Mouse (Mus musculus): ENCODE measurements around the gene Gm42906.
A peak's percentile ranks its signal among the peaks of the same experiment; 100 is the strongest.

Gm42906 gene

GRCm38 (mm10) chr5:151393821-151394662 is 33.9 kb downstream of the Gm42906 start:
- no peak for DNase-seq

GRCm38 (mm10) chr5:151389827-151390226 is 38.1 kb downstream of the Gm42906 start:
- DNase-seq: no peak

- no peak for DNase-seq
These were observed 48.1 kb downstream of the Gm42906 start for GRCm38 (mm10) chr5:151379896-151380295.

GRCm38 (mm10) chr5:151379210-151379609 is 48.8 kb downstream of the Gm42906 start:
- DNase-seq: no peak

- no peak for DNase-seq
These were observed 51.0 kb downstream of the Gm42906 start for GRCm38 (mm10) chr5:151376931-151377330.

- no peak for DNase-seq
These were observed 53.1 kb downstream of the Gm42906 start for GRCm38 (mm10) chr5:151374825-151375224.

GRCm38 (mm10) chr5:151371130-151371529 is 56.8 kb downstream of the Gm42906 start:
- DNase-seq: no peak

- no peak for DNase-seq
These were observed 58.6 kb downstream of the Gm42906 start for GRCm38 (mm10) chr5:151369306-151369721.

- DNase-seq: peak; percentile 100
These were observed 59.4 kb downstream of the Gm42906 start for GRCm38 (mm10) chr5:151368395-151369190.

- DNase-seq: no peak
These were observed 60.0 kb downstream of the Gm42906 start for GRCm38 (mm10) chr5:151367881-151368394.

- DNase-seq: no peak
These were observed 60.6 kb downstream of the Gm42906 start for GRCm38 (mm10) chr5:151367317-151367716.

GRCm38 (mm10) chr5:151363343-151364000 is 64.5 kb downstream of the Gm42906 start:
- DNase-seq: no peak

- DNase-seq: no peak
These were observed 78.3 kb downstream of the Gm42906 start for GRCm38 (mm10) chr5:151349616-151350015.

GRCm38 (mm10) chr5:151348418-151348817 is 79.5 kb downstream of the Gm42906 start:
- DNase-seq: no peak

- no peak for DNase-seq
These were observed 81.3 kb downstream of the Gm42906 start for GRCm38 (mm10) chr5:151346626-151347025.

GRCm38 (mm10) chr5:151344737-151345136 is 83.2 kb downstream of the Gm42906 start:
- no peak for DNase-seq

GRCm38 (mm10) chr5:151333686-151334085 is 94.3 kb downstream of the Gm42906 start:
- no peak for DNase-seq

GRCm38 (mm10) chr5:151333191-151333594 is 94.8 kb downstream of the Gm42906 start:
- DNase-seq: no peak

- no peak for DNase-seq
These were observed 112.0 kb downstream of the Gm42906 start for GRCm38 (mm10) chr5:151315804-151316597.

GRCm38 (mm10) chr5:151300286-151300685 is 127.7 kb downstream of the Gm42906 start:
- DNase-seq: no peak

GRCm38 (mm10) chr5:151299576-151299975 is 128.4 kb downstream of the Gm42906 start:
- DNase-seq: peak; percentile 3

- no peak for DNase-seq
These were observed 129.6 kb downstream of the Gm42906 start for GRCm38 (mm10) chr5:151298371-151298770.
